Mouse (Mus musculus) hindbrain, embryonic 14.5 days (tissue): ENCODE results near the gene Sec22b. TPM values are rescaled to one million over a fixed set of nuclear protein-coding genes. Genes with fewer than 3 reads are reported as not detected.
A peak's percentile ranks its signal among the peaks of the same experiment; 100 is the strongest.

Experiments
- ATAC-seq: fragments of 200-750 bp; cut with Nextera tagmentation; 2 replicates; pipeline ENCODE4 v1.8.0; 2017; ENCODE audit warnings: moderate number of reproducible peaks, mild to moderate bottlenecking, moderate TSS enrichment, moderate library complexity; ENCODE audit not compliant: low FRiP score
- DNase-seq: peaks from one replicate; pipeline ENCODE4 v3.0.0-alpha.2; 2015; ENCODE audit warnings: low spot score
- H3K27ac ChIP-seq: fragments of 300-500 bp; sonication (generic); 2 replicates; pipeline ENCODE4 v1.5.1; 2014; ENCODE audit warnings: mild to moderate bottlenecking, moderate library complexity
- H3K27me3 ChIP-seq: fragments of 300-500 bp; sonication (generic); 2 replicates; pipeline ENCODE4 v1.6.1; 2014; ENCODE audit warnings: mild to moderate bottlenecking, low read length, mixed read lengths; ENCODE audit not compliant: control insufficient read depth, insufficient read depth
- H3K36me3 ChIP-seq: fragments of 300-500 bp; sonication (generic); replicated peaks from 2 replicates; pipeline ENCODE4 v1.6.1; 2014; ENCODE audit not compliant: control insufficient read depth, insufficient read depth
- H3K4me1 ChIP-seq: fragments of 300-500 bp; sonication (generic); replicated peaks from 2 replicates; pipeline ENCODE4 v1.6.1; 2014; ENCODE audit warnings: antibody characterized with exemption, low read length, mixed read lengths; ENCODE audit not compliant: control insufficient read depth, insufficient read depth
- H3K4me2 ChIP-seq: fragments of 300-500 bp; sonication (generic); replicated peaks from 2 replicates; pipeline ENCODE4 v1.6.1; 2014; ENCODE audit warnings: mild to moderate bottlenecking, moderate library complexity
- H3K4me3 ChIP-seq: fragments of 300-500 bp; sonication (generic); replicated peaks from 2 replicates; pipeline ENCODE4 v1.5.1; 2014; ENCODE audit warnings: mild to moderate bottlenecking, low read length
- H3K9ac ChIP-seq: fragments of 300-500 bp; sonication (generic); 2 replicates; pipeline ENCODE4 v1.6.1; 2014
- H3K9me3 ChIP-seq: fragments of 300-500 bp; sonication (generic); 2 replicates; pipeline ENCODE4 v1.6.1; 2016; ENCODE audit warnings: low read length; ENCODE audit not compliant: control insufficient read depth
- WGBS: fragments of 180-500 bp; shearing (Covaris S2); extraction: QIAGEN DNeasy Blood & Tissue Kit; methylation state at CpG from one replicate; pipeline ENCODE4 v1.1.7; 2014; 5-methylcytosine and 5-hydroxymethylcytosine counted together
- polyA plus RNA-seq: library from polyadenylated mRNA; unstranded; fragments of >200 nt; fragmentation: Nextera tagmentation; extraction: Ambion mirVana; gene quantifications from 2 replicates; pipeline ENCODE4 v1.2.1, GENCODE M21; 2014

Gene Sec22b
- polyA plus RNA-seq, 1 experiment from 2014 or later, result 111 TPM

DNA sequence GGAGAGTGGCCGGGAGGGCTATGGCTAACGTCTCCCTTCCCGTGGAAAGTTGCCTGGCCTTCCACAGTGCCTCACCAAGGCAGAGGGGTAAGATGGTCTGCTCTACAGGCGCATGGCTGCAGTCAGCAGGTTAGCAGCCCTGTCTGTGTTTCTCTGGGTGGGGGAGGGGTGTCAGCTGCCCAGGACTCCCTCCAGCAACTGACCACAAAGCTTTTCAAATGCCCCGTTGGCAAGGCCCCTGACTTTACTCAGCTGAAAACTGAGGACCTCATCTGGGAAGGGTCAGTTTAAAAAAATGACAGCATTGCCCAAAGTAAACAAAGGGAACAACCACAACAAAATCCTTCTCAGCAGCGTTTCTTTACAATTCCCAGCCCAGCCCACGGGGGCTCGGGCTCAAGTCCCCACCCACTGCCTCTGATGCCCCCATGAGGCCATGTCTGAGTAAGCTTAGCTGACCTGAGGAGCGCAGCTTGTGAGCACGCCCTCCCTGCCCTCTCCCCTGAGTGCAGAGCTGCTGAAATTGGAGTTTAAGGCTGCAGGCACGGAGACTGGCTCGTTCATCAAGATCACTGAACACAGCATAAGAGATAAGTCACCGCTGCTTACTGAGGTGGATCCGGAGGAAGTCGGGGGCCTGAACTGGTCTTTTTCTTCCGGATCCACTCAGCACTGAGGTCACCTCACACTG, 41.4 kb downstream of the Sec22b start:
- DNase-seq (no peak), ATAC-seq (peak; percentile 25; the same call in 1 of the 2 replicates)
- peak overlapping the region; percentile 43 for H3K4me2 ChIP-seq
- peak overlapping the region; percentile 28; the same call in 1 of the 2 replicates for H3K9ac ChIP-seq
- 5% methylated on average over 16 of the region's 16 CpGs for WGBS
- H3K4me3 ChIP-seq, result no peak overlapping the region
- no peaks in the 10 kb centered on the region for H3K9me3 ChIP-seq
- no peaks in the 10 kb centered on the region for H3K36me3 ChIP-seq
- H3K4me1 ChIP-seq, result peaks cover 45% of the 10 kb centered on the region
- no peaks in the 10 kb centered on the region for H3K27me3 ChIP-seq
- peak overlapping the region; percentile 34; the same call in 1 of the 2 replicates for H3K27ac ChIP-seq

DNA sequence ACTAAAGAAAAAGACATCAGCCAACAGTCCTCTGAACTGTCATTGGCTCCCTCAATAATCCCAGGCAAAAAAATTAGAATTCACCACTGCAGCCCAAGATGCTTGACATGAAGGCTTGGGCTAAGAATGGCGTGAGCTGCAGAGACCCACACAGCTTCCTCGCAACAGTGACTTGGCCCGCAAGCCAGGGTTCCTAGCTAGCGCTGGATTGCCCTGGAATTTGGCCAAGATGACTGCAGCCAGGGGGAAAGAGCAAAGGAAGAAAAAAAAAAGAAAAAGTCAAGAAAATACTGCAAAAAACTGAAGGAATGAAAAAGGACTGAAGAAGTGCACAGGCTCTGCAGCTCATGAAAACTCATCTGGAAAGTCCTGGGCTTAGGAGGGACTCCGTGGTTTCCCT, 43.5 kb downstream of the Sec22b start:
- Histone ChIP-seq H3K36me3 (no peaks in the 10 kb centered on the region), H3K9ac (no peak overlapping the region), H3K27me3 (no peaks in the 10 kb centered on the region), H3K4me2 (no peak overlapping the region), H3K4me3 (no peak overlapping the region), H3K9me3 (no peaks in the 10 kb centered on the region), H3K4me1 (peaks cover 32% of the 10 kb centered on the region), H3K27ac (no peak overlapping the region)
- no peak for ATAC-seq
- DNase-seq, result no peak
- WGBS, result 70% methylated on average over 5 of the region's 5 CpGs

DNA sequence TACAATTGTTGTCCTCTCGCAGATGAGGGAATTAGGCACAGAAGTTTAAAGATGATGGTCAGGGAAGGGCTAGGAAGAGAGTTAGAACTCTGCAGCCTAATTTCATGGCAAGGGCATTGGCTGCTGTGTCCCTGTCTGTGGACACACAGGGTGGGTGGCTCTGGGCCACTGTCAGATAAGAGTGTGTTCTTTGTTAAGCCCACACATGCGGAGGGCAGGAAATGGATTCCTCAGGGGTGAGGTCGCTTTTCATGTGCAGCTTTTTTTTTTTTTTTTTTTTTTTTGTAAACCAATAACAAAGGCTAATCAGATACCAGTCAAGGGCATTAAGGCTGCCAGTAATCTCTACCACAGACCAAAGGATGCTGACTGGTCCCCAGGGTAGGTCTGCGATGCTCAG, 45.4 kb downstream of the Sec22b start:
- no peak overlapping the region for H3K27ac ChIP-seq
- no peak for DNase-seq
- 36% methylated on average over 4 of the region's 4 CpGs for WGBS

DNA sequence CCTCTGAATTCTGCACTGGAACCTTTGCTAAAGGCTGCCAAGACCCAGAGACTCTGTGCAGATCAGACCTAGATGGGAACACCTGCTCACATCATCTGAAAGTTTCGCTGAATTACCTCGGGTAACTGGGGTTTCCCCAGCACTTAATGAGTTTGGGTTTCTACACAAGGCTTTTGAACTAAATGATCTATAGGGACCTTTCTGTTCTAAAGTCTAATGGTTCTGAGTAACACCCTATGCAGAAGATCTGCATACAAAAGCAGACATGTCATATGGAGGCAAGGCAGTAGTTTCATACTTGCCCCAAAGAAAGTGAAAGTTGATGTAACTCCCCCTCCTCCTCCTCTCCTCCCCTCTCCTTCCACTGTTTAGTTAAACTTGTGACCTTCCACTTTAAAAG, 47.5 kb downstream of the Sec22b start:
- Histone ChIP-seq H3K4me1 (no peaks in the 10 kb centered on the region; the same call in 1 of the 2 replicates), H3K9ac (no peak overlapping the region), H3K27ac (no peak overlapping the region), H3K36me3 (no peaks in the 10 kb centered on the region), H3K27me3 (no peaks in the 10 kb centered on the region), H3K4me2 (no peak overlapping the region), H3K4me3 (no peak overlapping the region), H3K9me3 (no peaks in the 10 kb centered on the region)
- WGBS, result 92% methylated on average over 2 of the region's 2 CpGs
- no peak for DNase-seq
- no peak for ATAC-seq

More for the DNA sequence above, 45.4 kb downstream of the Sec22b start:
- H3K27me3 ChIP-seq, result no peaks in the 10 kb centered on the region
- H3K36me3 ChIP-seq, result no peaks in the 10 kb centered on the region
- H3K4me3 ChIP-seq, result no peak overlapping the region
- H3K9me3 ChIP-seq, result no peaks in the 10 kb centered on the region
- no peak for ATAC-seq
- H3K9ac ChIP-seq, result no peak overlapping the region
- H3K4me1 ChIP-seq, result peaks cover 14% of the 10 kb centered on the region
- H3K4me2 ChIP-seq, result no peak overlapping the region

DNA sequence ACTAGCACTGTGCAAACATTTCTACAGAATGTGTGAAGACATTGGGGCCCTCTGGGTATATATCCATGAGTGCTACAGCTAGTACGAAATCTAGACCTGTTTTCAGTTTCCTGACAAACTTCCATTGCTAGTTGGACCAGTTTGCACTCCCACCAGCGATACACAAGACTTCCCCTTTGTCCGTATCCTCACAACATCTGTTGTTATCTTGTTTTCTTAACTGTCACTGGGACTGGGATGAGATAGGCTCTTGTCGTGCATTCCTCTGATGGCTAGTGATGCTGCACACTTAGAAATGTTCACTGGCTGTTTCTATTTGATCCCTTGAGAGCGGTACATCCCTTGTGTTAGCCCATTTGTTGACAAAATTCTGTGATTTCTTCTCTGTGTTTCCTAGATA, 49.0 kb downstream of the Sec22b start:
- Histone ChIP-seq H3K4me1 (no peaks in the 10 kb centered on the region; the same call in 1 of the 2 replicates), H3K27ac (no peak overlapping the region), H3K9me3 (no peaks in the 10 kb centered on the region), H3K9ac (no peak overlapping the region), H3K36me3 (no peaks in the 10 kb centered on the region), H3K27me3 (no peaks in the 10 kb centered on the region), H3K4me2 (no peak overlapping the region), H3K4me3 (no peak overlapping the region)
- no peak for ATAC-seq
- 79% methylated on average over 5 of the region's 5 CpGs for WGBS
- DNase-seq, result no peak

DNA sequence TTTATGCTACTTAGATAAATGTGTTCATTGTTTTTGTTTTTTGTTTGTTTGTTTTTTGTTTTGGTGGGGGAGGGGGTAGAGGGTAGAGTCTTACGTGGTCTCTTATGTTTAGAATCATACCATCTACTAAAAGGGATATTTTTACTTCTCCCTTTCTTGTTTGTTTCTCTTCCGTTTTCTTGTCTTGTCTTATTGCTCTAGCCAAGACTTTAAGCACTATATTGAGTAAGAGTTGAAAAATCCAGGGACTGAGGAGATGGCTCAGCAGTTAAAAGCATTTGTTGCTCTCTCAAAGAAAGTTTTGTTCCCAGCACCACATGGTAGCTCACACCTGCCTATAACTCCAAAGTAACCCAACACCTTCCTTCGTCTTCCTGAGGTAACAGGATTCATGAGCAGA, 50.1 kb downstream of the Sec22b start:
- Histone ChIP-seq H3K36me3 (no peaks in the 10 kb centered on the region), H3K9ac (no peak overlapping the region), H3K27ac (no peak overlapping the region), H3K4me3 (no peak overlapping the region), H3K4me2 (no peak overlapping the region), H3K4me1 (no peaks in the 10 kb centered on the region; the same call in 1 of the 2 replicates), H3K9me3 (no peaks in the 10 kb centered on the region), H3K27me3 (no peaks in the 10 kb centered on the region)
- DNase-seq, result no peak
- 84% methylated on average over 3 of the region's 3 CpGs for WGBS
- ATAC-seq, result no peak

DNA sequence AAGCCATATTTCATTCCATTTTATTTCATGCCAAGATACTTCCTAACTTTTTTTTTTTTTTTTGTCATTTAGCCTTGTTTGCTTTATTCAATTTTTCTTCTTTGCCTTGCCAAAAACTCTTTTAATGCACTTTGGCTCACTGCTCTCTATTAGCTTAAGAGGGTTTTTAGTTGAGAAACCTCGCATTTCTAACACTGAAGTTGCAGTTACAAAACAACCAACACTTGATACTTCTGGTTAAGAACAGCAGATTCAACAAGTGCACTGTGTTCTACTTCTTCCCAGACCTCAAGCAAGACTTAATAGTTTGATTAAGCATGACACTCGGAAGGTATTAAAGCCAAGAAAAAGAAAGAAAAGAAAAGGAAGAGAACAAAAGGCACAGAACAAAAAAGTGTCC, 52.2 kb downstream of the Sec22b start:
- DNase-seq (no peak), ATAC-seq (no peak)
- H3K27ac ChIP-seq, result no peak overlapping the region
- H3K4me3 ChIP-seq, result no peak overlapping the region
- WGBS, result 77% methylated on average over 2 of the region's 2 CpGs
- H3K4me1 ChIP-seq, result no peaks in the 10 kb centered on the region
- no peaks in the 10 kb centered on the region for H3K27me3 ChIP-seq
- no peak overlapping the region for H3K9ac ChIP-seq
- no peaks in the 10 kb centered on the region for H3K36me3 ChIP-seq
- no peak overlapping the region for H3K4me2 ChIP-seq
- no peaks in the 10 kb centered on the region for H3K9me3 ChIP-seq

DNA sequence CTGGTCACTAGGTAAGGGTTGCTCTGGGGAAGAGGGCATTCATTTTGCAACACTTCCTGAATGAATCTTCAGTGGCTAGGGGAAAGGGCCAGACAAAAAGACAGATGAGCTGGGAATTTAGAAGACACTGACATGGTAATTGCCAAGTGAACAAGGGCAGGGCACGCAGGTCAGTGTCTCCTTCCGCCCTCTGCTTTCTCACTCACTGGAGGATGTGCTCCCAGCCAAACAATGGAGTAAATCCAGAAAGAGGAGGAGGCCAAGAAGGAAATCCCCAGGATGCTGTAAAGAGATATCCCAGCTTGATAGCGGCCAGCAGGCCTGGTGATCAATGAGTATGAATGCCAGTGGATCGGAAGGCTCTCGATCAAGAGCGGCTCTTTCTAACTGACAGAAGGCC, 55.3 kb downstream of the Sec22b start:
- 0 out of 2 replicates have a peak, but pooled peaks cover 3% of the 10 kb centered on the region for H3K27me3 ChIP-seq
- H3K27ac ChIP-seq, result no peak overlapping the region
- H3K4me2 ChIP-seq, result no peak overlapping the region
- no peaks in the 10 kb centered on the region for H3K9me3 ChIP-seq
- H3K36me3 ChIP-seq, result no peaks in the 10 kb centered on the region
- H3K4me1 ChIP-seq, result peaks cover 5% of the 10 kb centered on the region
- DNase-seq (no peak), ATAC-seq (no peak)
- H3K4me3 ChIP-seq, result no peak overlapping the region
- H3K9ac ChIP-seq, result no peak overlapping the region
- WGBS, result 48% methylated on average over 6 of the region's 6 CpGs

DNA sequence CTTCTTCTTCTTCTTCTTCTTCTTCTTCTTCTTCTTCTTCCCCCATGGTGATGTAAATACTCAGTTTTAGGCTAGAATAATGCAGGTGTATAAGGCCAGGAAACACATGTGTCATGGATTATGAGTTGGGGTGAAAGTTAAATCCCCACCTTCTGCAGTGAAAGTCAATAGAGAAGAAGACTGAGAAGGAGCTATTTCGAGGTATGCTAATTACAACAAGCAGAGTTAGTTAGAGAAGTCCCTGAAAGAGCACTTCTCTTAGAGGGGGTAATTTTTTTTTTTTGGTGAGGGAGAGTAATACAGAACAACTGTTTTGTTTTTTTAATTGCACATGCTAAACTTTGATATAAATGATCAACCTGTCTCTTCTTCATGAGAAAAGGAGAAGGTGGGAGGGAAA, 55.9 kb downstream of the Sec22b start:
- no peaks in the 10 kb centered on the region for H3K9me3 ChIP-seq
- H3K27me3 ChIP-seq, result 0 out of 2 replicates have a peak, but pooled peaks cover 3% of the 10 kb centered on the region
- peaks cover 5% of the 10 kb centered on the region for H3K4me1 ChIP-seq
- DNase-seq (no peak), ATAC-seq (no peak)
- H3K4me3 ChIP-seq, result no peak overlapping the region
- 77% methylated on average over 1 of the region's 1 CpGs for WGBS
- H3K9ac ChIP-seq, result no peak overlapping the region
- H3K27ac ChIP-seq, result no peak overlapping the region
- no peaks in the 10 kb centered on the region for H3K36me3 ChIP-seq
- H3K4me2 ChIP-seq, result no peak overlapping the region
